Mouse (Mus musculus): ENCODE measurements around the gene Rngtt.

GRCm38 (mm10) chr4:33419644-33420043, 109.5 kb downstream of the Rngtt start:
- no peak for TF ChIP-seq POLR2A (IDR thresholded peaks at IDR 0.05; ENCODE audit: borderline replicate concordance, insufficient read depth, low read length)
- no peak for TF ChIP-seq CTCF (IDR thresholded peaks at IDR 0.05; ENCODE audit: borderline replicate concordance, insufficient read depth, low read depth, low read length)

All from cerebellum, adult 2 months (tissue).